Mouse (Mus musculus) ES-CJ7 (cell line): ENCODE data around the gene Ccr1.
"Not testable (repeated sequence)": the region's sequence is repeated elsewhere in the genome, so short reads cannot be mapped to it uniquely, and the experiment has no call there.

Experiments
- DNase-seq: peaks from one replicate; pipeline ENCODE4 v3.0.0; 2011; ENCODE audit warnings: low read depth, low spot score

The Ccr1 gene

DNA sequence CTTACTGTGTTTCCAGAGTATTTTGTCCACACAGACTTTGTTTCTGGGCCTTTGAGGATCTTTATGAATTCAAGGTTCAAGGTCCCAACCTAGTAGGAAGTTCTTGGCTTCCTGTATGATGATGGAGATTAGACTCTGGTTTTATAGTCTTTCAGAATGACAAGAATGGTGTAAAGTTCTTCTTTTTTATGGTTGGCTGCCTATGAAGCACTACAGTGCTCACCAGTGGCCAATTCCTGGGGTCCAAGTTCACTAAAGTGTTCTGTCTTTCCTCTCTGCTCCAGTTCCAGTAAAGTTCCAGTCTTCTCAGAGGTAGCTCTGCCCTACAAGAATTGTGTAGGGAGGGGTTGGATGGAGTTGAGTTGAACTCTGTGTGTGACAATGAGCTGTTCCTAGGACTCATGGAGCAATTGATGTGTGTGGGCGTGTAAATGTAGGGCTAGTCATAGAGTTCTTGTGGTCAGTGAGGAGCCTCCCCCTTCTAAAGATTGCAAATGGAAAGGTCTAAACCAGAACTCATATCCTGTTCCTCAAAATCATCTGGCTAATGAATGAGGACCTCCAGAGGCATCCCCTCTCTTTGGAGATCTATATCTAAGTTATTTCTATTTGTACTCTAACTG is at the start of gene Ccr1:
Gene Ccr1 (minus strand): TSS at position 403 of the 623 bp plus-strand sequence.
- DNase-seq: no peak

DNA sequence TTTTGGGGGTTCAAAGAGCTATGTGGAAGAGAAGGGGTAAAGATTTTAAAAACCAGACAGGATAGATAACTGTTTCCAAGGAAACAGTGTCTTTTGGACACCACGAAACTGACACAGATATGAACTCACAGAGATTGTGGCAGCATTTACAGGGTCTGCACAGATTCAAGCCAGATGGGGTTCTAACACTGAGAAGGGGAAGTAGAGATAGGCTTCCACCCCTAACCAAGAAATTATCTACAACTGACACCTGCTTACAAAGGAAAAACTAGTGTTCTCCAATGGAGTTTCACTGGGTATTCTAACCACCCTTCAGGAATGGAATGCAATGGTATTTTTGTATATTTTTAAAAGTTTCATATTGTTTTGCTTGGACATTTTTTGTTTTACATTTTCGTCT is 47.6 kb upstream of the Ccr1 start:
- no peak for DNase-seq

DNA sequence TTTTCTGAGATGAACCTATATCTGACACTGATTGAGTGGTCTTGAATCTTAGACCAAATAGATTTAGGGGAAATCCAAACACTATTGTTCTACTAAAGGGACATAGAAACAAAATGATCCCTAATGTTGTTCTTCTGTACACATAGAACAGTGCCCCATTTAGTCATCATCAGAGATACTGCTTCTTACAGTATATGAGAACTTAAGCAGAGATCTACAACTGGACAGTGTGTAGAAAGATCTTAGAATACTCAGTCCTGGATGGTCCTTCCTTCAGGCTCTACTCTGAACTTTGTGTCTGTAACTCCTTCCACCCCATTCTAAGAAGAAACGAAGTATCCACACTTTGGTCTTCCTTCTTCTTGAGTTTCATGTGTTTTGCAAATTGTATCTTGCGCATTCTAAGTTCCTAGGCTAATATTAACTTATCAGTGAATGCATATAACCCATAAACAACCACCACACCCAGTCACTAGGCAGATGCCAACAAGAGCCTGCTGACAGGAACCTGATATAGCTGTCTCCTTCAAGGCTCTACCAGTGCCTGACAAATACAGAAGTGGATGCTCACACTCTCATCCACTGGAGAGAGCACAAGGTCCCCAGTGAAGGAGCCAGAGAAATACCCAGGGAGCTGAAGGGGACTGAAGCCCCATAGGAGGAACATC is 46.6 kb upstream of the Ccr1 start:
- no peak for DNase-seq

DNA sequence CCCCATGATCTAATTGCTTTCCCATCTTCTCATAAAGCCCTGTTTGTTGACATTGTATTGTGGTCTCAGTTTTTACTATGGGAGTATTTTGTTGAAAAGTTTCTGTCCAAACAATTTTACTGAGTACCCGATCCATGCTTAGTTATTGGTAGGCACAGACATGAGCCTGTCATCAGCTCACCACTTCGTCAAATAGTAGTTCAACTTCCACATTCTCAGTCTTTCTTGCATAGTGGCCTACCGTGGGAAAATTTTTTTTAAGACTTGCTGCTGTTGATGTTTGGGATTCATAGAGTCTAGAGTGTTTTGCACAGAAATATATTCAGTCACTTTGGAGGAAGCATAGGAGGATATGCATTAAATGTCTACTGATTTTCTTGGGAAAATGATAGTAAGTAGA is 44.8 kb upstream of the Ccr1 start:
- no peak for DNase-seq

DNA sequence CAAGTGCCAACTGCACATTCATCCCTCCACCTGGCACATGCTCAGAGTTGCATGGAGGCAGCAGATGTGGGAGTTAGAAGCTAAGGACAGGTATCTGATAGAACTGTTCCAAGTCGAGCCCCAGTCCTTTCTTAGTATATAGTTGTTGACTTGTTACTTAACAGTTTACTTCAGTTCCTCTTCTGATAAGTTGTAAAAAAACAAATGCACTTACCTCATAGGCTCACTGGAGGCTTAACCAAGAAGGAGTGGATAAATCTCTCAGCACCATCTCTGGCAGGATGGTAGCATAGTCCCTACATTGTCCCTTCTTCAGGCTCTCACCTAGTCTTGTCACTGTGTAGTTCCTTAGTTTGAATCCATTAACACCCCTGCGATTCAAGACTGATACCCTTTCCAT is 44.2 kb upstream of the Ccr1 start:
- no peak for DNase-seq

DNA sequence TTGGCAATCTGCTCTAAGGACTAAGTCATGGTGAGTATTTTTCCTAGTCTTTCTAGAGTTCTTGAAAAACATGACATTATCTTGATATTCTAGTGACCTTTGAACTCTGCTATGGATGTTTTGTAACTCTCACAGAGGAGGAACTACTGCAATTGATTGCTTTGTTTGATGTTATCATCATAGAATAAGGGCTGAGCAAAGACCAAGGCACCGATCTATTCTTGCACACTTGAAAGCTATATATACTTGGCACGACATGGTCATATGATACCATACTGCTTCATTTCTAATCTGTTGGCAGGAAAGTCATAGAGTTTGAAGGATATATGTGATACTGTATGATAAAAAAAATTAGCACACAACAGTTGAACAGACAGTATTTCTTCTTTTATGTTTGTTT is 31.3 kb upstream of the Ccr1 start:
- DNase-seq: no peak

DNA sequence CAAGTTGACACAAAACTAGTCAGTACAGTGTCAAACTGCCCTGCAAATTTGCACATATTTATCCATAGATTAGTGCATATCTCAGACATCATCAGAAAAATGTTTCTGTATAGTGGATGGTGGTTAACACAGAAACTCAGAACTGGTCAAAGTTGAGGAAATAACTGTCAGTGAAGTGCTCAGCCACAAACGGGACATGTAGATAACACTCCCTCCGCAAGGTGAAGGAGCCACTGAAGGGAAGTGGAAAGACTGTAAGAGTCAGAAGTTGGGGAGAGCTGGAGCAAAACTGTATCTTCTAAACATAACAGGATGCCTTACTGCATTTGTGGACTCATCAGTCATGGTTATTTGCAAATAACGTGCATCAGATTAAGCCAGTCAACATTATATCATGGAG is 29.2 kb upstream of the Ccr1 start:
- no peak for DNase-seq

DNA sequence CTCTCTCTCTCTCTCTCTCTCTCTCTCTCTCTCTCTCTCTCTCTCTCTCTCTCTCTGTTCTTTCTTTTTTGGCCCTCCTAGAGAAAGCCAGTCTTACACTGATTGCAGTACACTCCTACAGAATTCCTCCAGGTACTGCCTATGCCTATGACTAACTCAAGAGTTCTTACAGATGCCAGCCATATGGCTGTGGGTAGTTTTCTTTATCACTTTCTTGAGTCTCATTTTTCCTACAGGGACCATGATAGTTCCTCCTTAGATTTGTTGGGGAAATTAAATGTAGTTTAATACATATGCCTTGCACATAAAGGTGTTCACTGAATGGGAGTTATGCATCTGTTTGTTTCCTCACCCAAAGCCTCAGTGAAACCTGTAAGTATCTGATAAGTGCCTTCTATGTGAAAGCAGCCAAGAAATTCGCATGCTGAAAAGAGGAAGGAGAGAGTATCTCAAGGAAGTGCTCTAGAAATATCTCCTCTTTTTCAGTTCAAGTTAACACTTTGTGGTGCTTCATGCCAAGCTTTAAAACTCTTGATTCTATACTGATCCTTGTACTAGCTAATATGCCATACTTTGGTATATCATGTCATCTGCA is 22.9 kb upstream of the Ccr1 start:
- DNase-seq: no peak

DNA sequence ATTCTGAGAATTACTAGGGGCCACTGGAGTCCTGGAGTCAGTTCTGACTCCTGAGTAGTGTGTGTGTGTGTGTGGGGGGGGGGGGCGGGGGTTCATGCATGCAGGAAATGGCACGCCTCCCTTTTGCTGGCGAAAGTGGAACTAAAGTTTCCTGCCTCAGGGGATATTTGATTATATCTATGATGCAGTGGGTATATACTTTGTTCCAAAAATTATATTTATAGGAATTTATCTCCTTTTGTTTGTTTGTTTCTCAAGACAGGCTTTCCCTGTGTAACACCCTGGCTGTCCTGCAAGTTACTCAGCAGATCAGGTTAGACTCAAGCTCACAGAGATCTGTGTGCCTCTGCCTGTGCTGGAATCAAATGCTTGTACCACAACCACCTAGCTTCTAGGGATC is 21.2 kb upstream of the Ccr1 start:
- no peak for DNase-seq

DNA sequence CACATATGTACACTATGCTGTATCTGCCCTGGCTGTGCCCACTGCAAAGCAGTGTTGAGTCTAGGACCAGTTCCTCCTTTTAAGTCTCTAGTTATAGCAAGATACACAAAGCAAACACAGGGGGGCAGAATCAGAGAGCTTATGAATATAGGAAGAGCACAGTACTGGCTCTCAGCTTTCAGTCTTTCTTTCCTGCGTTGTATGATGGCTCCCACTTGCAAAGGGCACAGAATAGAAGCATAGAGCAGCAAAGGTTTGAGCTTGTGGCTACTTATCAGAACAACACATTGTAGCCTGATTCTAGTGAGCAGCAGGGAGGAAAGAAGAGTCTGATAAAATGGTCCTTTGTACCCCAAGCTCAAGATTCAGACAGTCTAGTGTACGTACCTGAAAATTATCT is 17.7 kb upstream of the Ccr1 start:
- no peak for DNase-seq

DNA sequence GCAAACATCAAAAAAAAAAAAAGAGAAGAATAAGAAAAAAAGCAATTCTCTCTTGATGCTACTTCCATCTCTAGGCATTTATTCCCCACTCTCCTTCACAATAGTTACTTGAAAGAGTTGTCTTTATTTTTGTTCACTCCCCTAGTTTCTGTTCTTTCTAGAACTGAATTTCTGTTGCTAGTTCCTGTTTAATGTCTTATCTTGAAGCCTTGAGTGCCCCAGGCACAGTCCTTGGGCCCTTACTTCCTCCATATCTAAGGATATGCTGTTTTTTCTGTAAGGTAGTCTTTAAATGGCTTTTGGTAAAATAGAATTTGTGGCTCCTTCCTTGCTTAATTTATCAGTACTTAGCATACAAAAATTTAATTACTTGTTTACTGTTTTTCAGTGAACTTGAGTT is 16.5 kb upstream of the Ccr1 start:
- DNase-seq: no peak

DNA sequence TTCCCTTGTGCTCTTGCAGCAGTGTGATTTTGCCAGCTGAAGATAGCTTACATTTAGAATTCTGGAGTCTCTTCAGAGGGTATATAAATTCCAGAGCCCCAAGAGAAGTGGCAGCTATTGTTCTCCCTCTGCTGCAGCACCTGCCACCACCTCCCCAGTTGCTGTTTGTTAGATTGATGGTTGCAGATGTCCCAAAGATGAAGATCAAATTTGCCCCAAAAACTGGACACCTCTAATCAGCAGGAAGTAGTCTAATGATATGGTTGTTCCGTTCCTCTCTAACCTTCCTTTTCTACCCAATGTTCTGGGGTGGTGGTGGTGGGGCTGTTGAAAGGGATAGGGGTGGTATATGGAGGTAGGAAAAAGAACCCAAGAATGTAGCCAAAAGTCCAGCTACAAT is 14.2 kb upstream of the Ccr1 start:
- DNase-seq: no peak

DNA sequence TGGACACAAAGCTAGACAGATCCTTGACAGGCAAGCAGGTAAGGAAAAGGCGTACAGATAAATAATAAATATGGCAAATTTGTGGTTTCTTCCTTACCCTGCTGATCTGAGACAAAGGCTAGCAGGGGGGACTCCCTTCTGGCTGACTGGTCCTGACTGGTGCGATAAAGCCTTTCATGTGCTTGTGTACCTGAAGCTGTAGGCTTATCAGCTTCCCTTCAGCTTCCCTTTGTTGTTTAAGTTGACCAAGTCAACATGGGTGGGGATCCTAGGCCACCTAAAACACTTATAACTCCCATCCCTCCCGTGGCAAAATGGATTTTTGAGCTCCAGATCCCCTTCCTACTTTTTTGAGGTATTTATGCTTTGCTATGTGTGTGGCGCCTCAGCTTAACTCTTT is 13.4 kb upstream of the Ccr1 start:
- no peak for DNase-seq

DNA sequence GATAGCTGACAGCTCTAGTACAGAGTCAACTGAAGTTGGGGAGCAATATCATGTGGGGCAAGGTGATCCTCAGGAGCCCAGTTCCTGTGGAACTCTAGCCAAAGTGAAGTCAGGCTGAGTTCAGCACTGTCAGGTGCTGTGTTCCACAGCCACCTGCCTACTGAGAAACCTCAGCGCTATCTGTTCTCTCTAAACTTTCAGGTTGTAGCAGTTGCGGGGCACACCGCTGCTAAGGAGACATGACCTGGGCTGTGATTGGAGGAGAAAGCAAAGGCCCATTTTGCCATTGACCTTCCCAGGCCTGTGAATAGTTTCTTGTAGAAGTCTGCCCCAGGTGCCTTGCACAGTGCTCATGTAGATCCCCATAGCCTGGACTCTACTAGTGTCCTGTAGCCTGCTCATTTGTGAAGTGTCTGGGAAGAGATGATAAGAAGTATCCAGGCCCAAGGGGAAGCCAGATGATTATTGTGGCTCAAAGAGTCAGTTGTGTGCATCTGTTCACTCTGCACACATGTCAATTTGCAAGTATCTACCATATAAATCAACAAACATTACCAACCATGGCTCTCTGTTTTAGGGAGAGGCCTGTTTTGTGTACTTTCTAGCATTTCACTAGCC is 12.5 kb upstream of the Ccr1 start:
- DNase-seq: not testable (repeated sequence)

DNA sequence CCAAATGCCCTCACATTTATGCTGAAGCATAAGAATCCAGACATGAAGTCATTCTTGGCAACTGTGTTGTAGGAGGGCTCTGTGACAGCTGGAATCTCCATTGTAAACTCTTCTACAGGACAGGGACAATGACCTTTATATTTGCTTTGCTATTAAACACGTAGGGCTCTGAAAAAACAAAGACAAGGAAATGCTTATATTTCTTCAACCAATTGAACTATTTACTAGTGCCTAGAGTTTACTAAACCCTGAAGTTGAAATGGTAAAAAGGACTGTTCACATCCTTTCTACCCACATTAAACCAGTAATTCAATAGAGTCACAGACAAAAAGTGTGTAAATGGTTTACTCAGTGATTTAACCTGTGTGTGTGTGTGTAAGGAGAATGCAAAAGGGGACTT is 9.8 kb upstream of the Ccr1 start, which contains the start of gene Ccr1l1:
Gene Ccr1l1 (minus strand): TSS at position 101 of the 400 bp plus-strand sequence.
- no peak for DNase-seq

DNA sequence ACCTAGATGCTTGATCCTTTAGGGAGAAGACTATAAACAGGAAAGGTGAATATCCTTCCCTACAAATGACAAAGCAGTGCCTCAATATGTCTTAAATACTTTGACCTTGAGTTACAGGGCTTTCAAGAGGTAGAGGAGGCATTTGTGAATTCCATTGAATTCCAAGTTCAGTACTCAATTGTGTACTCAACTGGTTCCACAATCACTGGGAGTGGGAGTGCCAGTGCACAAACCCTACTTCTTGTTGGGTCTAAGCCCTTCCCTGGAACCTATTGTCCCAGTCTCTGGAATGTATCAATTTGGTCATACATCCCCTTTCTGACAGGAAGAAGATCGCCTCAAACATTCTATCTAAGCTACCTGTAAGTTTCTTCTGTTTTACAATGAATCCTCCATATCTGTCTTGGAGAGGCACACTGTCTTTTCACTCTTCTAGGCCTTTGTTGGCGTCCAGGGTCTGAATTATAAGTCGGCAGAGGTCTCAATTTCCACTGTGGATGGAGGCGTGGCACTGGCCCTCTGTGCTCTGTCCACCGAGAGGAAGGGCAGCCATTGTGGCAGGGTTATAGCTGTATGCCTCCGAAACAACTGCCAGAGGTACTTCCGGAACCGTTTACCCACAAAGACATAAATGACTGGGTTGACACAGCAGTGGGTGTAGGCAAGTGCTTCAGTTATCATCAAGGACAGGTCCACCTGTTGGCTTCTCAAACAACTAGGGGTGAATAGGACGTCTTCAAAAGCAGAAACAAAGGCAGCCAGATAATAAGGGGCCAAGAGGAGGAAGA is 8.6 kb upstream of the Ccr1 start:
- DNase-seq: peak; percentile 6

DNA sequence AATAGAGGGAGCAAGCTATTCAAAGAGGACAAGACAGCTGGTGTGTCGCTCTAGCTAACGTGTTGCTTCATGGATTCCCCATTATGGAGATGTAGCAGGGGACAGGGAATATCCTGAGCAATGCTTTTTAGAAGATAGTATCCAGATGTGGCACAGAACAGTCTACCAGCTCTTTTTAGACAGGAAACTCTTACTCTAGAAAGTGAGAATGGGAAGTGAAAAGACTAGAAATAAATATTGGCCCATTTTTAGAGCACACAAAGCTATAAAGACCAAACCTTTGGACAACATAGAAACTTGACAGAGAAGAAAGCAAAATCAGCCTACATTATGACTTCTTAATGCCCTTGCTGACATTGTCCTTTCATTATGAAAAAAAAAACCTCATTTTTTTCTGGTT is 7.1 kb upstream of the Ccr1 start:
- no peak for DNase-seq

DNA sequence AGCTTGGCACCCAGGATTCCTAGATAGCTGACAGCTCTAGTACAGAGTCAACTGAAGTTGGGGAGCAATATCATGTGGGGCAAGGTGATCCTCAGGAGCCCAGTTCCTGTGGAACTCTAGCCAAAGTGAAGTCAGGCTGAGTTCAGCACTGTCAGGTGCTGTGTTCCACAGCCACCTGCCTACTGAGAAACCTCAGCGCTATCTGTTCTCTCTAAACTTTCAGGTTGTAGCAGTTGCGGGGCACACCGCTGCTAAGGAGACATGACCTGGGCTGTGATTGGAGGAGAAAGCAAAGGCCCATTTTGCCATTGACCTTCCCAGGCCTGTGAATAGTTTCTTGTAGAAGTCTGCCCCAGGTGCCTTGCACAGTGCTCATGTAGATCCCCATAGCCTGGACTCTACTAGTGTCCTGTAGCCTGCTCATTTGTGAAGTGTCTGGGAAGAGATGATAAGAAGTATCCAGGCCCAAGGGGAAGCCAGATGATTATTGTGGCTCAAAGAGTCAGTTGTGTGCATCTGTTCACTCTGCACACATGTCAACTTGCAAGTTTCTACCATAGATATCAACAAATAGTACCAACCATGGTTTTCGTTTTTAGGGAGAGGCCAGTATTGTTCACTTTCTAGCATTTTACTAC is 1.5 kb downstream of the Ccr1 start:
- not testable (repeated sequence) for DNase-seq

DNA sequence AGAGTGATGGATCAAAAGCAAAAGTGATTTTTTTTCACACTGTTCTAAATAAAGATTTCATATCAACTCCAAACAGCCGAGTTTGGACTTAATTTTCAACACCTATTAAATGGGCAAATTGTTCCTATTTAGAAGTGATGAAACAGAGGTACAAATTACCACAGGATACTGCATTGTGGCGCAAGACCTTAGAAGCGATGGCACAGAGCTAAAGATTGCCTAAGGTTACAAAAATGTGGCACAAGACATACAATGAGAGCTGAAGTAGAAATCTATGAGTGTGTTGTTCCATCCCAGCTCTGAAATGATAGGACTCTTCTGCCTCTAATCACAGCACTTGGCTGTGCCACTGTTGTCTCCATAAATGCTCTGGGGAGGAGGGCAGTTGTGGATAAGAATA is 3.7 kb downstream of the Ccr1 start:
- no peak for DNase-seq

DNA sequence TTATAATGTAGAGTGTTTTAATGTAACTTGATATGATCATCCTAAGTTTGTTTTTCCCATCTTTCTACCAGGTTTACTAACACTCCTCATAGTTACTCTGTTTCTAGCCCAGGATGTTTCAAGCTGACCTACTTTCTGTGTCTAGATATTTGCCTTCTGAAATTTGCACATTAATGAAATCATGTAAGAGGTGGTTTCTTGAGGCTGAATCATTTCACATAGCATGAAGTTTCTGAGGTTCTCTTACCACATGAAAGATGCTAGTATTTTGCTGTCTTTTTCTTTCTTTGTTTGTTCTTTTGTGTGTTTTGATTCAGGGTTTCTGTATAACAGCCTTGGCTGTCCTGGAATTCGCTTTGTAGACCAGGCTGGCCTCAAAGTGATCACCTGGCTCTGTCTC is 8.3 kb downstream of the Ccr1 start:
- no peak for DNase-seq

DNA sequence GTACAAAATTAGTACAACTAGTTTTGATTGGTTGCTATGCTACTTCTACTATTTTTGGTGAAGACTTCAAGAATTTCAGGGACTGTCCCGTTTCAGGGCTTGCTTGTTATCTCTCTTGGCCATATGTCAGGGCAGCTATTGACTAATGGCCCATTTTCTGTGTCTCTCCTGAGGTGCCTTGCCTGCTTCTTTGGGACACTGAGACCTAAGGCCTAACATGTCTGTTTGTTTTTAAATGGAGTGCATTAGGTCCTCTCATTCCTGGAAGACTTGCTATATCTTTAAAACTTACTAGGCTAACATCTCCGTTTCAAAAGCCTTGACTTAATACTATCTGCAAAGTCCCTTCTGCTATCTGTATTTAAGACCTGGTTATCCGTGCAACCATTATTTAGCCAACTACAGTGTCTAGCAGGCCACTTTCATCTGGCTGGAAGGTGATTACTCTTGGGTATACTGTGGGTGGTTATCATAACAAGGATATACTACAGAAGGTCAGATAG is 10.5 kb downstream of the Ccr1 start:
- DNase-seq: no peak
